Mouse (Mus musculus): ENCODE measurements around the gene Enoph1. TPM values are rescaled to one million over a fixed set of nuclear protein-coding genes. Genes with fewer than 3 reads are reported as not detected.

Gene Enoph1
- polyA plus RNA-seq, 1 experiment from 2014 or later, result 14.0 TPM

DNA sequence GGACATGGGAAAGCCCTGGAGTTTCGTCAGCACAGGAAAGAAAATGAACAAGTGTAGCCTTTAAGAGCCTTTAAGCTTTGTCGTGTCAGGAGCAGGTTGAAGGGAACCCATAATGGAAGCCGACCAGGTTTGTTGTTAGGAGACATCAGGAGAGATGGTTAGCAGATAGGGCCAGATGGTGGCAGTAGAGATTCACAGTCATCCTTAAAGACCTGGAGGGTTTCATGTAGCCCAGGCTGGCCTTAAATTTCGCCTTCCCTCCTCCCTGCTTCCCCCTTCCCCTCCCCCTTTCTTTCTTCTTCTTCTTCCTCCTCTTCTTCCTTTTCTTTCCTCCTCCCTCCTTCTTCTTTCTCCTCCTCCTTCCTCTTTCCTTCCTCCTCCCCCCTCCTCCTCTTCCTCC is 34.8 kb downstream of the Enoph1 start:
- no peak overlapping the region for H3K4me2 ChIP-seq (ENCODE audit: low read depth, low read length)
- no peak for ATAC-seq (ENCODE audit: low read depth)
- WGBS (ENCODE audit: insufficient replicate concordance), result 47% methylated on average over 4 of the region's 4 CpGs
- no peaks in the 10 kb centered on the region for H3K36me3 ChIP-seq (ENCODE audit: control insufficient read depth, insufficient read depth)
- no peak overlapping the region for H3K4me3 ChIP-seq (ENCODE audit: low read depth, low read length)
- H3K9ac ChIP-seq (ENCODE audit: low read depth, low read length), result no peak overlapping the region
- no peaks in the 10 kb centered on the region for H3K4me1 ChIP-seq (ENCODE audit: control insufficient read depth, low read depth, low read length)
- no peaks in the 10 kb centered on the region for H3K9me3 ChIP-seq (replicated peaks; ENCODE audit: control insufficient read depth, low read length)
- H3K27ac ChIP-seq (ENCODE audit: low read length), result no peak overlapping the region
- H3K27me3 ChIP-seq (ENCODE audit: control insufficient read depth, insufficient read depth, low read depth, low read length), result no peaks in the 10 kb centered on the region

DNA sequence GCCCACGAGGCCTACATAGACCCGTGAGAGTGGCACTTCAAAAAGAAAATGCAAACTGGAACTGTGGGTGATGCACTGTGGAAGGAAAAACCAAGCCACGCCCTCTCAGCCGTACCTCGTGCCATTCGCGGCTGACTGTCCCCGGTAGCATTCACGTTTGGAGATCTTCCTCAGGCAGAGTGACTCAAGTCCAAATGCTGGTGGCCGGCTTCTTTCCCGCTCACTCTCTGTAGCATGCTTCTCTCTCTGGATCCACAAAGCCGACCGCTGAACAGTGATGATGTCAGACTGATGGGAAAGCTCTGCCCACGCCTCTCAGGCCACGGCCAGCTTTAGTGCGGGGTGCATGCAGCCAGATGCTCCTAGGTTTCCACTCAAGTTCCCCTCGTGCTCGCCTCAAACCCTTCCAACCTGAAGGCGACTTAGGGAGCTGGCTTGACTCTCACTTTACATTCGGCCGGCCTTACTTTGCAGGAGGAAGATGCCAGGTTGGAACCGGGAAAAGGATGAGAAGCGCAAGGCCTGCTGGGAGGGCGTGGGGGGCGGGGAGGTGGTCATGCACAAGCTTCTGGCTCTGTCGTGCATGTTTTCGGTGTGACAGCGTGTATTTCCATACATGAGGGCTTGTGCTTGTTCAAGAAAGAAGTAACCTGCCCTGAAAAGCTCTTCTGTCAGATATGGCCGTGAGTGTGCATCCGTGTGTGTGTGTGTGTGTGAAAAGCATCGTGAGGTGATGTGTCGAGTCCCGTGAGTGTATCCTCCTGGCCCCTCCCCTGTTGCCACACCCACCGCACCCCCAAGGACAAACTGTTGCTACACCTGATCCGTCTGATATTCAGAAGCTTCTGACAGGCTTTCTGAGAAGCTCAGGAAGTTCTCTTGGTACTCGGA is 39.5 kb downstream of the Enoph1 start:
- Histone ChIP-seq H3K4me2 (ENCODE audit: low read depth, low read length) (peak overlapping the region; percentile 51), H3K36me3 (ENCODE audit: control insufficient read depth, insufficient read depth) (no peaks in the 10 kb centered on the region), H3K4me1 (ENCODE audit: control insufficient read depth, low read depth, low read length) (no peaks in the 10 kb centered on the region), H3K9ac (ENCODE audit: low read depth, low read length) (no peak overlapping the region), H3K9me3 (replicated peaks; ENCODE audit: control insufficient read depth, low read length) (no peaks in the 10 kb centered on the region), H3K4me3 (ENCODE audit: low read depth, low read length) (peak overlapping the region; percentile 26; the same call in 1 of the 2 replicates), H3K27me3 (ENCODE audit: control insufficient read depth, insufficient read depth, low read depth, low read length) (no peaks in the 10 kb centered on the region), H3K27ac (ENCODE audit: low read length) (no peak overlapping the region)
- ATAC-seq (ENCODE audit: low read depth), result no peak
- 28% methylated on average over 36 of the region's 36 CpGs for WGBS (ENCODE audit: insufficient replicate concordance)

DNA sequence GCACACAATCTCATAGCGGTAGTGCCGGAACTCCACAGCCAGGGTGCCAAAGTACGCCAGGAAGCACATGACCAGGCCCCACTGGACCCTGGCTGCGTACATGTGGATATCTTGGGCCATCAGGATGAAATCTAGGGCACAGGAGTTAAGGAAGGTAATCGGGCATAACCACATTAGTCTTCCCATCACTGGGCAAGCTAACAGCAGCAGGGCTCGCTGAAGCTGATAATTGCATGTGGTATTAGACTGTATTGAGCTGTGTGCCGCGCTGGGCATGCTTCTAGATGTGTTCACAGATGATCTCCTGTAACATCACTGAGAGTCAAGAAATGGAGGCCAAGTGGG is 40.1 kb downstream of the Enoph1 start:
- 59% methylated on average over 8 of the region's 8 CpGs for WGBS (ENCODE audit: insufficient replicate concordance)
- no peaks in the 10 kb centered on the region for H3K9me3 ChIP-seq (replicated peaks; ENCODE audit: control insufficient read depth, low read length)
- no peak overlapping the region for H3K9ac ChIP-seq (ENCODE audit: low read depth, low read length)
- no peaks in the 10 kb centered on the region for H3K36me3 ChIP-seq (ENCODE audit: control insufficient read depth, insufficient read depth)
- H3K4me2 ChIP-seq (ENCODE audit: low read depth, low read length), result no peak overlapping the region
- H3K27ac ChIP-seq (ENCODE audit: low read length), result no peak overlapping the region
- H3K27me3 ChIP-seq (ENCODE audit: control insufficient read depth, insufficient read depth, low read depth, low read length), result no peaks in the 10 kb centered on the region
- H3K4me1 ChIP-seq (ENCODE audit: control insufficient read depth, low read depth, low read length), result no peaks in the 10 kb centered on the region
- no peak overlapping the region for H3K4me3 ChIP-seq (ENCODE audit: low read depth, low read length)
- ATAC-seq (ENCODE audit: low read depth), result no peak

DNA sequence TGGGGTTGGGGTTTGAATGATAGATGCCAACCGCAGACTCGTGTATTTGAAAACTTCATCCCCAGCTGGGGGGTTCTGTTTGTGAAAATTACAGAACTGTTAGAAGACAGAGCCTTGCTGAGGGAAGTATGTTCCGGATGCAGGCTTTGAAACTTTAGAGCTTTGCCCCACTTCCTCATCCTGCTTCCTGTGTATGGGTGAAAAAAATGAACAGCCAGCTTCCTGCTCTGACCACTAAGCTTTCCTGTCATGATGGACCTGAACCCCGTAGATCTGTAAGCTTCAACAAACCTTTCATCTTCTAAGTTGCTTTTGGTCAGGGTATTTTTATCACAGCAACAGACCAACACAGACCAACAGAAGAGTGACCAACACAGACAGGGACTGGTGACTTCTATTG is 42.2 kb downstream of the Enoph1 start:
- H3K4me2 ChIP-seq (ENCODE audit: low read depth, low read length), result no peak overlapping the region
- 27% methylated on average over 4 of the region's 4 CpGs for WGBS (ENCODE audit: insufficient replicate concordance)

DNA sequence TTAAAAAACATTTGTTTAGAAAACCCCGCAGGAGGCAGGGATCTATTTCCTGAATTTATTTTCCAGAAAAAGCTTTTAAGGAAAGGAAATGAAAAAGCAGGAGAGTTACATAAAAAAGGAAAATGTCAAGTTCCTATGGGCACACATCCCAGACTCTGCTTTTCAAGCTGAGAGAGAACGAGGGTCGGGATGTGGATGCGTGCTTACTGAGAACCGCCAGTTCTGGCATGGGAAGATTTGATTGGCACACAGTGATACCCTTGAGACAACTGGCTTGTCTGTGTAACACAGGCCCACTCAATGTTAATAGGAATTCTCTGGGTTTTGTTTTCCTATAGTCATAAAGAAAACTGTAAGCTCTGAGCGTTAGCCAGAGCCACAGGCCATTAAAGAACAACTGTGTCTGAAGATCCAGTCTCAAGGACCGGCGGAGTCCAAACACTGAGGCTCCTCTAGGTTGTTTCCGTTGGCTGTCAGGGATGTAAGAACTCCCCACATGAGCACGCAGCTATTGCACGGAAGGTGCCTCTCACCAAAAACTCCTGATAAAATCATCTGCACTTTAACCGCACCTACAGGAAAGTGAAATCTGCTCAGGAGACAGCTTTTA is 44.3 kb downstream of the Enoph1 start:
- Histone ChIP-seq H3K27ac (ENCODE audit: low read length) (no peak overlapping the region), H3K4me1 (ENCODE audit: control insufficient read depth, low read depth, low read length) (no peaks in the 10 kb centered on the region), H3K4me3 (ENCODE audit: low read depth, low read length) (no peak overlapping the region), H3K36me3 (ENCODE audit: control insufficient read depth, insufficient read depth) (no peaks in the 10 kb centered on the region), H3K9me3 (replicated peaks; ENCODE audit: control insufficient read depth, low read length) (no peaks in the 10 kb centered on the region), H3K4me2 (ENCODE audit: low read depth, low read length) (no peak overlapping the region), H3K27me3 (ENCODE audit: control insufficient read depth, insufficient read depth, low read depth, low read length) (no peaks in the 10 kb centered on the region), H3K9ac (ENCODE audit: low read depth, low read length) (no peak overlapping the region)
- WGBS (ENCODE audit: insufficient replicate concordance), result 68% methylated on average over 12 of the region's 12 CpGs
- ATAC-seq (ENCODE audit: low read depth), result no peak

More for the DNA sequence above, 42.2 kb downstream of the Enoph1 start:
- no peaks in the 10 kb centered on the region for H3K4me1 ChIP-seq (ENCODE audit: control insufficient read depth, low read depth, low read length)
- no peaks in the 10 kb centered on the region for H3K27me3 ChIP-seq (ENCODE audit: control insufficient read depth, insufficient read depth, low read depth, low read length)
- H3K9ac ChIP-seq (ENCODE audit: low read depth, low read length), result no peak overlapping the region
- ATAC-seq (ENCODE audit: low read depth), result no peak
- H3K4me3 ChIP-seq (ENCODE audit: low read depth, low read length), result no peak overlapping the region
- no peaks in the 10 kb centered on the region for H3K36me3 ChIP-seq (ENCODE audit: control insufficient read depth, insufficient read depth)
- H3K9me3 ChIP-seq (replicated peaks; ENCODE audit: control insufficient read depth, low read length), result no peaks in the 10 kb centered on the region
- H3K27ac ChIP-seq (ENCODE audit: low read length), result no peak overlapping the region

DNA sequence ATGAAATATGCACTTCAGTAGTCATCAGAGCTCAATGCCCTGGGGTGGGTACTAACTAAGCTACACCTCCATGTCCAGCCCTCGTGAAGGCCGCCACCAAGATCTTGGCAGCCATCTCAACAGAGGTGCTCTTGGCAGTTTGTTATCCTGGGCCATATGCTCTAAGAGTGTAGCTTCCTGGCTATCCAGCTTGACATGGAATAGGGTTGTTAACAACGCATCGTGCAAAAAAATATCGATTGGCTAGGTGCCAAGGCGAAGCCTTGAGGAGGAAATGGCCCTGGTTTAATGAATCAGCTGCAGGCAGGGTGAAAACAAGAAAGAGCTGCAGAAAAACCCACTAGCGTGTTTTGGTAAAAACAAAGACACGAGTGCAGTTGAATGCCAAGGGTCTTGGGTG is 45.3 kb downstream of the Enoph1 start:
- ATAC-seq (ENCODE audit: low read depth), result no peak
- Histone ChIP-seq H3K4me2 (ENCODE audit: low read depth, low read length) (no peak overlapping the region), H3K9me3 (replicated peaks; ENCODE audit: control insufficient read depth, low read length) (no peaks in the 10 kb centered on the region), H3K27me3 (ENCODE audit: control insufficient read depth, insufficient read depth, low read depth, low read length) (no peaks in the 10 kb centered on the region), H3K4me3 (ENCODE audit: low read depth, low read length) (no peak overlapping the region), H3K9ac (ENCODE audit: low read depth, low read length) (no peak overlapping the region), H3K36me3 (ENCODE audit: control insufficient read depth, insufficient read depth) (no peaks in the 10 kb centered on the region), H3K4me1 (ENCODE audit: control insufficient read depth, low read depth, low read length) (no peaks in the 10 kb centered on the region), H3K27ac (ENCODE audit: low read length) (no peak overlapping the region)
- WGBS (ENCODE audit: insufficient replicate concordance), result 65% methylated on average over 8 of the region's 8 CpGs

DNA sequence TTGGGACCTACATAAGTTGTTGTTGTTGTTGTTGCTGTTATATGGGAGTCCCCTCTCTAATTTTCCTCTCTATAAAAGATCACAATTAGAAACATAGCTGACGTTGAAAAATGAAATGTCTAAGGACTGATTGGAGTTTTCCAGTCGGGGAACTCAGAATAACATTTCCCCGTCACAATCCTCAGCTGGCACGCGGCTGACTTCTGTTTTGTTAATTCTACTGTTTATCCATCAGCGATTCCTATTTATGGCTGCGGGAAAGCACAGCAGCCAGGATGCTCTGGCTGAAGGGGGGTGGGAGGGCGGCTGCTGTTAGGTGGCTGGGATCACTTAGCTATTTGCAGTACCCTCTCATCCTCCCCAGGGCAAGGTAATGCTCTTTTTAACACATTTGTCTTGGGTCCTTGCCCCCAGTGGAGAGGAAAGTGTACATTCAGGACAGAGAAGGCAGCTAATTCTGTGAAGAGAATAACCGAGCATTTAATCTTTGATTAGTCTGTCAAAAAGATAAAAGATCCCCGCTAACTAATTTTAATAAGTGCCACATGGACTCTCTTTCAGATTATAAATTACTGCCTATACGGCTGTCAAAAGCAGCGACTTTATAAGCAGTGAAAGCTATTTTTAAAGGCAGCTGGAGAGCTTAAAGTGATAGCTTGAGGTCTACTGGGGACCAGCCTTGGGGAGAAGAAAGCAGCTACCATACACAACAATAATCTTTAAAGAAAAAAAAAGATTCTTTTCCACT is 50.9 kb downstream of the Enoph1 start:
- Histone ChIP-seq H3K36me3 (ENCODE audit: control insufficient read depth, insufficient read depth) (no peaks in the 10 kb centered on the region), H3K9me3 (replicated peaks; ENCODE audit: control insufficient read depth, low read length) (no peaks in the 10 kb centered on the region), H3K4me3 (ENCODE audit: low read depth, low read length) (no peak overlapping the region), H3K4me2 (ENCODE audit: low read depth, low read length) (no peak overlapping the region), H3K27ac (ENCODE audit: low read length) (no peak overlapping the region), H3K9ac (ENCODE audit: low read depth, low read length) (no peak overlapping the region), H3K27me3 (ENCODE audit: control insufficient read depth, insufficient read depth, low read depth, low read length) (no peaks in the 10 kb centered on the region), H3K4me1 (ENCODE audit: control insufficient read depth, low read depth, low read length) (no peaks in the 10 kb centered on the region)
- no peak for ATAC-seq (ENCODE audit: low read depth)
- WGBS (ENCODE audit: insufficient replicate concordance), result 51% methylated on average over 12 of the region's 12 CpGs

DNA sequence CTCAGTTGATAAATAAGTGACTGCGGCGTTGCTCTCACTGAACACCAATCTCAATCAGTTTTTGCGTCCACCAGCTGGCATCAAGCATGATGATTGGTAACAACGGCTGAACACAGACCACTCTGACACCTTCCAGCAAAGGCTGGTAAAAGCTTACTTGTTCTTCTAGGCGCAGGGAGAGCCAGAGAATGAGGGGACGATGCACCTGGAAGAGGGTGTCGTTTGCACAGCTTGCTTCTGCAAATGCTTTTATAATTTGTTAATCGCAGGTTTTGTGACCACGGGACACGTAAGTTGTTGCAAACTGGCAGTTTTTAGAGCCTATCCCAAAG is 51.4 kb downstream of the Enoph1 start:
- 53% methylated on average over 10 of the region's 10 CpGs for WGBS (ENCODE audit: insufficient replicate concordance)
- H3K9ac ChIP-seq (ENCODE audit: low read depth, low read length), result no peak overlapping the region
- no peaks in the 10 kb centered on the region for H3K36me3 ChIP-seq (ENCODE audit: control insufficient read depth, insufficient read depth)
- H3K4me1 ChIP-seq (ENCODE audit: control insufficient read depth, low read depth, low read length), result no peaks in the 10 kb centered on the region
- no peaks in the 10 kb centered on the region for H3K27me3 ChIP-seq (ENCODE audit: control insufficient read depth, insufficient read depth, low read depth, low read length)
- no peak for ATAC-seq (ENCODE audit: low read depth)
- H3K9me3 ChIP-seq (replicated peaks; ENCODE audit: control insufficient read depth, low read length), result no peaks in the 10 kb centered on the region
- no peak overlapping the region for H3K27ac ChIP-seq (ENCODE audit: low read length)
- no peak overlapping the region for H3K4me2 ChIP-seq (ENCODE audit: low read depth, low read length)
- no peak overlapping the region for H3K4me3 ChIP-seq (ENCODE audit: low read depth, low read length)

DNA sequence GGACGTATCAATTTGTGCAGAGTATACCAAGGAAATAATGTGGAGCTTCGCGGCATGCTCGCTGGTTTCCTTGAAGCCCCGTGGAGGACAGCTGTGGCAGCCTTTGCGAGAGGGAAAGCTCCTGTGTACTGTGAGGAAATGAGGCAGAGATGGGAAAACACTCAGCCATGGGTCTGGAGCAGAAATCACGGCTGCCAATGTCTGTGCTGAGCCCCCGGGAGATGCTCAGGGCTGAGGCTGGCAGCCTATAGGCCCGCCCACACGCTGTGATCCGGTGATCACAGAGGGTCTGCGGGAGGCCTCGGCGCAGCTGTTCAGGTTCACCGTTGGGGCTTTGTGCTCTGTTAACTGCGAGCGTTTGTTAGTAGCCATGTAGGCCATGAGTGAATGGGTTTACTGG is 51.8 kb downstream of the Enoph1 start:
- WGBS (ENCODE audit: insufficient replicate concordance), result 36% methylated on average over 17 of the region's 17 CpGs
- no peak for ATAC-seq (ENCODE audit: low read depth)
- no peak overlapping the region for H3K4me2 ChIP-seq (ENCODE audit: low read depth, low read length)

More for the DNA sequence above, 51.8 kb downstream of the Enoph1 start:
- Histone ChIP-seq H3K4me1 (ENCODE audit: control insufficient read depth, low read depth, low read length) (no peaks in the 10 kb centered on the region), H3K4me3 (ENCODE audit: low read depth, low read length) (no peak overlapping the region), H3K36me3 (ENCODE audit: control insufficient read depth, insufficient read depth) (no peaks in the 10 kb centered on the region), H3K9me3 (replicated peaks; ENCODE audit: control insufficient read depth, low read length) (no peaks in the 10 kb centered on the region), H3K27me3 (ENCODE audit: control insufficient read depth, insufficient read depth, low read depth, low read length) (no peaks in the 10 kb centered on the region), H3K9ac (ENCODE audit: low read depth, low read length) (no peak overlapping the region), H3K27ac (ENCODE audit: low read length) (no peak overlapping the region)

Data from liver, embryonic 16.5 days (tissue).